Mouse (Mus musculus): ENCODE measurements around the gene Timeless. TPM values are rescaled to one million over a fixed set of nuclear protein-coding genes. Genes with fewer than 3 reads are reported as not detected.
"Not testable (repeated sequence)": the region's sequence is repeated elsewhere in the genome, so short reads cannot be mapped to it uniquely, and the experiment has no call there.

The Timeless gene
- polyA plus RNA-seq, 1 experiment from 2014 or later = 32.2 TPM

DNA sequence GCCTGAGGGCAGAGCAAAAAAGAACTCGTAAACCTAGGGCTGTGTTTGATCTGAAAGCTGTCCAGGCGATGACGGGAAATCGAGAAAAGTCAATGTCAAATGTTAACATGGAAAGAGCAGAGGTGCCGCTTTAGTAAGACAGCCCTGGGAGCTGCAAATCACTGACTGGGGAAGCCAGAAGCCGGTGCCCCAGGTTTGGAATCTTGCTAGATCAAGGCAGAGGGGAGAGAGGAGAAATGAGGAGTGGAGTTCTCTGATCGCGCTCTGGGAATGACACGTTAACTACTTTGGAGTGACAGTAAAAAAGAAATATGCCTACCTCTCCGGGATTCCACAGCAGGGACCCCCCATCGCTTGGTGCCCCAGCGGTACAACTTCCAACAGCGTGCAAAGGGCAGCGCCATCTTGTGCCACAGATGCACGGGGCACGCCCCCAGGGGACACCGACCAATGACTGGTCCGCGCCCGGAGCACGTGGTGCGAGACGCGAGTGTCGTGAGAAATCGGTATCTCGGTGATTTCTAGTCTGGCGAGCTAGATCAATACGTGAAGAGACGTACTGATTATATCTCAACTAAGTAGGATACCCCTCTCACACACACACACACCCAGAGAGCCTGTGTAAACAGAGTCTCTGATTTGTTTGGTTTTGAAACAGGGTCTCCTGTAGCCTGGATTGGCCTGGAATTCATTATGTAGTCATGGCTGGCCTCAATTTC is 20.3 kb upstream of the Timeless start, which contains the start of gene Spryd4:
Gene Spryd4 (minus strand): TSS at position 418 of the 719 bp plus-strand sequence.
- H3K4me1 ChIP-seq (replicated peaks; ENCODE audit: control insufficient read depth, insufficient read depth, low read length) = peaks cover 11% of the 10 kb centered on the region
- H3K9ac ChIP-seq (replicated peaks; ENCODE audit: low read depth, low read length) = peak within 1 kb of the TSS; percentile 67
- H3K27ac ChIP-seq (ENCODE audit: low read length) = peak within 1 kb of the TSS; percentile 45; the same call in 1 of the 2 replicates
- ATAC-seq = peak; percentile 99
- H3K27me3 ChIP-seq (replicated peaks; ENCODE audit: control insufficient read depth, insufficient read depth, low read length) = 0 out of 2 replicates have a peak, but pooled peaks cover 4% of the 10 kb centered on the region
- WGBS = under 1% methylated on average over 30 of the region's 30 CpGs
- no peaks in the 10 kb centered on the region for H3K36me3 ChIP-seq (ENCODE audit: control insufficient read depth, insufficient read depth)
- no peaks in the 10 kb centered on the region for H3K9me3 ChIP-seq (ENCODE audit: control insufficient read depth, low read length)
- H3K4me2 ChIP-seq (ENCODE audit: low read length) = peak within 1 kb of the TSS; percentile 90
- H3K4me3 ChIP-seq (replicated peaks; ENCODE audit: low read length) = peak within 1 kb of the TSS; percentile 66

GRCm38 (mm10) chr10:128212148-128212547 is 19.7 kb upstream of the Timeless start:
- peak overlapping the region; percentile 66 for H3K4me3 ChIP-seq (replicated peaks; ENCODE audit: low read length)
- no peaks in the 10 kb centered on the region for H3K36me3 ChIP-seq (ENCODE audit: control insufficient read depth, insufficient read depth)
- H3K9ac ChIP-seq (replicated peaks; ENCODE audit: low read depth, low read length) = peak overlapping the region; percentile 67; the same call in 1 of the 2 replicates
- no peaks in the 10 kb centered on the region for H3K9me3 ChIP-seq (ENCODE audit: control insufficient read depth, low read length)
- no peak for ATAC-seq
- WGBS = 52% methylated on average over 6 of the region's 6 CpGs
- 0 out of 2 replicates have a peak, but pooled peaks cover 4% of the 10 kb centered on the region for H3K27me3 ChIP-seq (replicated peaks; ENCODE audit: control insufficient read depth, insufficient read depth, low read length)
- peak overlapping the region; percentile 45; the same call in 1 of the 2 replicates for H3K27ac ChIP-seq (ENCODE audit: low read length)
- H3K4me1 ChIP-seq (replicated peaks; ENCODE audit: control insufficient read depth, insufficient read depth, low read length) = peaks cover 11% of the 10 kb centered on the region
- H3K4me2 ChIP-seq (ENCODE audit: low read length) = peak overlapping the region; percentile 90

- H3K27me3 ChIP-seq (replicated peaks; ENCODE audit: control insufficient read depth, insufficient read depth, low read length) = 0 out of 2 replicates have a peak, but pooled peaks cover 4% of the 10 kb centered on the region
- ATAC-seq = no peak
- no peaks in the 10 kb centered on the region for H3K36me3 ChIP-seq (ENCODE audit: control insufficient read depth, insufficient read depth)
- H3K4me2 ChIP-seq (ENCODE audit: low read length) = peak overlapping the region; percentile 49
- no peak overlapping the region for H3K27ac ChIP-seq (ENCODE audit: low read length)
- peak overlapping the region; percentile 1; the same call in 1 of the 2 replicates for H3K4me3 ChIP-seq (replicated peaks; ENCODE audit: low read length)
- no peaks in the 10 kb centered on the region for H3K9me3 ChIP-seq (ENCODE audit: control insufficient read depth, low read length)
- WGBS = under 1% methylated on average over 18 of the region's 18 CpGs
- H3K4me1 ChIP-seq (replicated peaks; ENCODE audit: control insufficient read depth, insufficient read depth, low read length) = peaks cover 11% of the 10 kb centered on the region
- H3K9ac ChIP-seq (replicated peaks; ENCODE audit: low read depth, low read length) = 0 out of 2 replicates have a peak overlapping the region, but pooled peaks have one; percentile 10
Measured at GRCm38 (mm10) chr10:128212871-128213323, 19.0 kb upstream of the Timeless start.

DNA sequence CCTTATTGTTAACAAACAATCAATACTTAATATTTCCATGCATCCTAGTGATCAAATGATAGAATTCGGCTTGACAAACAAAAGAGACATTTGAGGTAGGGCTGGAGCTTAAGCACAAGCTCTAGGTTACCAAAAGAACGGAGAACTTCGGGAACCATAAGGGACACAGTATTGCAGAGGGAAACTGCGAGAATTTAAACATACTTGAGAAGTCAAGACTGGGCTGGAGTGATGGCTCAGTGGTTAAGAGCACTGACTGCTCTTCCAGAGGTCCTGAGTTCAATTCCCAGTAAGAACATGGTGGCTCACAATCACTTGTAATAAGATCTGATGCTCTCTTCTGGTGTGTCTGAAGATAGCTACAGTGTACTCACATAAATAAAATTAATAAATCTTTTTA is 17.8 kb upstream of the Timeless start:
- H3K36me3 ChIP-seq (ENCODE audit: control insufficient read depth, insufficient read depth); H3K9me3 ChIP-seq (ENCODE audit: control insufficient read depth, low read length); ATAC-seq; H3K27ac ChIP-seq (ENCODE audit: low read length); H3K4me3 ChIP-seq (replicated peaks; ENCODE audit: low read length); H3K9ac ChIP-seq (replicated peaks; ENCODE audit: low read depth, low read length); H3K27me3 ChIP-seq (replicated peaks; ENCODE audit: control insufficient read depth, insufficient read depth, low read length); H3K4me2 ChIP-seq (ENCODE audit: low read length): not testable (repeated sequence)
- 91% methylated on average over 4 of the region's 4 CpGs for WGBS
- H3K4me1 ChIP-seq (replicated peaks; ENCODE audit: control insufficient read depth, insufficient read depth, low read length) = peaks cover 11% of the 10 kb centered on the region

DNA sequence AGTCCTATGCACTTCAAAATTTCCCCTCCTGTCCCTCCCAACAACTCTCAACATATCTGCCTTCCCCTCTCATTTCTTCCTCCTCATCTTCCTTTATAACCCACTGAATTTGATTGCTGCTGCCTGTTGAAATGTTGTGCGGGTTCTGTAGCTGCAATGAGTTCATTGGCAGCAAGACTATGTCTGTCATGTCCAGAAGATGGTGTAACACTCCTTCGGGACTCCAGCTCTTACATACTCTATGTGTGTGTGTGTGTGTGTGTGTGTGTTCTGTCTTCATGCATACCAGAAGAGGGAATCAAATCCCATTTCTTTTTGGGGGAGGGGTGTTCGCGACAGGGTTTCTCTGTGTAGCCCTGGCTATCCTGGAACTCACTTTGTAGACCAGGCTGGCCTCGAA is 16.9 kb upstream of the Timeless start:
- Histone ChIP-seq H3K27me3 (replicated peaks; ENCODE audit: control insufficient read depth, insufficient read depth, low read length) (0 out of 2 replicates have a peak, but pooled peaks cover 4% of the 10 kb centered on the region), H3K9me3 (ENCODE audit: control insufficient read depth, low read length) (no peaks in the 10 kb centered on the region), H3K4me2 (ENCODE audit: low read length) (no peak overlapping the region), H3K4me3 (replicated peaks; ENCODE audit: low read length) (no peak overlapping the region), H3K9ac (replicated peaks; ENCODE audit: low read depth, low read length) (no peak overlapping the region), H3K4me1 (replicated peaks; ENCODE audit: control insufficient read depth, insufficient read depth, low read length) (peaks cover 11% of the 10 kb centered on the region), H3K27ac (ENCODE audit: low read length) (no peak overlapping the region), H3K36me3 (ENCODE audit: control insufficient read depth, insufficient read depth) (no peaks in the 10 kb centered on the region)
- no peak for ATAC-seq
- WGBS = 94% methylated on average over 5 of the region's 5 CpGs

DNA sequence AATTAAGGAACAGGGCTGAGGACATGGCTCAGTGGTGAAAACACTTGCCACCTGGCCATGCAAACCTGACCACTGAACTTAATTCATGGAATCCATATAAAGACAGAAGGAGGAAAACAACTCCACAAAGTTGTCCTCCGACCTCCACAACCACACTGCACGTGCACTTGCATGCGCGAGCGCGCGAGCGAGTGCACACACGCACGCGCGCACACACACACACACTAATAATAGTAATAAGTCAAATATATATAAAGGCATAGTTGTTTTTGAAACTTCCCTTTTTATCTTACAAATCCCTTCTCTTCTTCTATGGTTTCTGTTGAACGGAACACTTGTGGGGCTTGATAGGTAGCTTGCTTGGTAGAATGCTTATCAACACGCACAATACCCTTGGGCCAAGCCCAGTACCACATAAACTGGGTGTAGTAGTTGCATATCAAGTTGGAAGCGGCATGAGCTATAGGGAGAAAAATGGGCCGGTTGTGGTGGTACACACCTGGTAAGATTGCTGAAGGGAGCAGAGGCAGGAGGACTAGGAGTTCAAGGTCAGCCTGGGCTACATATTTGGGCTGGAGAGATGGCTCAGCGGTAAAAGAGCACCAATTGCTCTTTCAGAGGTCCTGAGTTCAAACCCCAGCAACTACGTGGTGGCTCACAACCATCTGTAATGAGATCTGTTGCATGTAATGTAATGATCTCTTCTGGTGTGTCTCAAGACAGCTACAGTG is 13.3 kb upstream of the Timeless start:
- no peaks in the 10 kb centered on the region for H3K36me3 ChIP-seq (ENCODE audit: control insufficient read depth, insufficient read depth)
- 0 out of 2 replicates have a peak, but pooled peaks cover 2% of the 10 kb centered on the region for H3K27me3 ChIP-seq (replicated peaks; ENCODE audit: control insufficient read depth, insufficient read depth, low read length)
- H3K4me3 ChIP-seq (replicated peaks; ENCODE audit: low read length) = no peak overlapping the region
- no peak overlapping the region for H3K9ac ChIP-seq (replicated peaks; ENCODE audit: low read depth, low read length)
- ATAC-seq = no peak
- no peaks in the 10 kb centered on the region for H3K9me3 ChIP-seq (ENCODE audit: control insufficient read depth, low read length)
- H3K4me1 ChIP-seq (replicated peaks; ENCODE audit: control insufficient read depth, insufficient read depth, low read length) = no peaks in the 10 kb centered on the region
- H3K27ac ChIP-seq (ENCODE audit: low read length) = no peak overlapping the region
- no peak overlapping the region for H3K4me2 ChIP-seq (ENCODE audit: low read length)
- WGBS = 92% methylated on average over 18 of the region's 18 CpGs

DNA sequence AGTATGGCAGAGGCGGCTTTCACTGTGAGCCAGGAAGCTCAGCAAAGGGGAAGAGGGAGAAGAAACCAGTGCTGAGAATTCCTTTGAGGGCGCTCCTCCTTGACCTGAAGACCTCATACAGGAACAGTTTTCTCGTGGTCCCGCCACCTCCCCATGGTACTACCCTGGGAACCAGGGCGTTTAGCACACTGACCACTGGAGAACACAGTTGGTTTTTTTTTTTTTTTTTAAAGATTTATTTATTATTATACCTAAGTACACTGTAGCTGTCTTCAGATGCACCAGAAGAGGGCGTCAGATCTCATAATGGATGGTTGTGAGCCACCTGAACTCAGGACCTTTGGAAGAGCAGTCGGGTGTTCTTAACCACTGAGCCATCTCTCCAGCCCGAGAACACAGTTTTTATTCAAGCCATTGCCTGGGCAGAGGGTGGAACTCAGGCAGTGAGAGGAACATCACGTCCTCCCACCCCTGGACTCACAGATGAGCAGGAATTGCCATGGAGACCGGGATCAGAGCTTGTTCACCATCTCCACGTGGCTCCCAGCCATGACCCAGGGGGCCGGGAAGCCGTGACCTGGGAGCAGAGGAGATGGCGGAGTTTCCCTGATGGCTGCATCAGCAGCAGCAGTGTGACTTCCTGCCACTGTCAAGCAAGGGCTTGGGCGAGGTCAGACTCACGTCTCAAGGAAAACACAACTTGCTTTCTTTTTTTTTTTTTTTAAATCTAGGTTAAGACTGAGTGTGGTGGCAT is 10.2 kb upstream of the Timeless start:
- Histone ChIP-seq H3K27me3 (replicated peaks; ENCODE audit: control insufficient read depth, insufficient read depth, low read length) (no peaks in the 10 kb centered on the region), H3K4me1 (replicated peaks; ENCODE audit: control insufficient read depth, insufficient read depth, low read length) (no peaks in the 10 kb centered on the region), H3K9me3 (ENCODE audit: control insufficient read depth, low read length) (no peaks in the 10 kb centered on the region), H3K4me3 (replicated peaks; ENCODE audit: low read length) (no peak overlapping the region), H3K4me2 (ENCODE audit: low read length) (no peak overlapping the region), H3K27ac (ENCODE audit: low read length) (no peak overlapping the region), H3K9ac (replicated peaks; ENCODE audit: low read depth, low read length) (no peak overlapping the region), H3K36me3 (ENCODE audit: control insufficient read depth, insufficient read depth) (no peaks in the 10 kb centered on the region)
- 70% methylated on average over 16 of the region's 16 CpGs for WGBS
- no peak for ATAC-seq

GRCm38 (mm10) chr10:128225064-128225463 is 6.8 kb upstream of the Timeless start:
- WGBS = 33% methylated on average over 5 of the region's 5 CpGs
- no peak overlapping the region for H3K27ac ChIP-seq (ENCODE audit: low read length)
- ATAC-seq = no peak

GRCm38 (mm10) chr10:128225538-128225937 is 6.3 kb upstream of the Timeless start, which contains the start of gene Mip:
Gene Mip, plus strand, starts transcription at chr10:128225838.
- Histone ChIP-seq H3K27ac (ENCODE audit: low read length) (no peak within 1 kb of the TSS), H3K4me1 (replicated peaks; ENCODE audit: control insufficient read depth, insufficient read depth, low read length) (no peaks in the 10 kb centered on the region), H3K36me3 (ENCODE audit: control insufficient read depth, insufficient read depth) (no peaks in the 10 kb centered on the region), H3K9ac (replicated peaks; ENCODE audit: low read depth, low read length) (no peak within 1 kb of the TSS), H3K9me3 (ENCODE audit: control insufficient read depth, low read length) (no peaks in the 10 kb centered on the region), H3K27me3 (replicated peaks; ENCODE audit: control insufficient read depth, insufficient read depth, low read length) (no peaks in the 10 kb centered on the region), H3K4me2 (ENCODE audit: low read length) (no peak within 1 kb of the TSS), H3K4me3 (replicated peaks; ENCODE audit: low read length) (no peak within 1 kb of the TSS)
- WGBS = 18% methylated on average over 4 of the region's 4 CpGs
- no peak for ATAC-seq

More at GRCm38 (mm10) chr10:128225064-128225463, 6.8 kb upstream of the Timeless start:
- H3K4me2 ChIP-seq (ENCODE audit: low read length) = no peak overlapping the region
- H3K9me3 ChIP-seq (ENCODE audit: control insufficient read depth, low read length) = no peaks in the 10 kb centered on the region
- no peak overlapping the region for H3K4me3 ChIP-seq (replicated peaks; ENCODE audit: low read length)
- H3K36me3 ChIP-seq (ENCODE audit: control insufficient read depth, insufficient read depth) = no peaks in the 10 kb centered on the region
- H3K4me1 ChIP-seq (replicated peaks; ENCODE audit: control insufficient read depth, insufficient read depth, low read length) = no peaks in the 10 kb centered on the region
- no peaks in the 10 kb centered on the region for H3K27me3 ChIP-seq (replicated peaks; ENCODE audit: control insufficient read depth, insufficient read depth, low read length)
- no peak overlapping the region for H3K9ac ChIP-seq (replicated peaks; ENCODE audit: low read depth, low read length)
